Mouse (Mus musculus) ES-Bruce4 (cell line): ENCODE data around the gene Stub1.

ENCODE experiments used
- EP300 ChIP-seq: IDR thresholded peaks from 2 replicates; pipeline ENCODE4 v1.6.1; 2011; ENCODE audit warnings: low read depth, low read length; ENCODE audit not compliant: insufficient read depth
- POLR2A ChIP-seq: IDR thresholded peaks from one replicate; pipeline ENCODE4 v1.8.1; 2011; ENCODE audit warnings: low read length; ENCODE audit not compliant: insufficient read depth

DNA sequence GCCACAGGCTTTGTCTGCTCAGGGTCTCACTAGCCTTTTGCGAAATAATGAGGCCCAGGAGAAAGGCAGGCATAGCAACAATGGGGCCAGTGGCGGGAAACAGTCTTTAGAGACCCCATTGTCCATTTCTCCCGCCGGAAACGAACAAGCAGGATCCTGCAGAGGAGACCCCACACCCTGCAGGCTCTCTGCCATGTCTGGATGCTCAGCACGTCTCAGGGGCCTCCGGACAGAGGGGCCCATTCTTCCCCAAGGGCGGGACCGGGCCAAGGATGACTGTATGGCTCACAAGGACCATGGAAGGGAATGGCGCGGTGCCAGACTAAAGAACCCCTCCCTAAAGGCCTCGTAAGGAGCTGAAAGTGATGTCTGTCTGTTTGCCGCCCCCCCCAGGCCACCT is 39.0 kb downstream of the Stub1 start:
- TF ChIP-seq EP300 (no peak), POLR2A (no peak)
